Mouse (Mus musculus) heart, postnatal 36 days (tissue): ENCODE results near the gene Parp11. TPM values are rescaled to one million over a fixed set of nuclear protein-coding genes. Genes with fewer than 3 reads are reported as not detected.
A peak's percentile ranks its signal among the peaks of the same experiment; 100 is the strongest.
"Not testable (repeated sequence)": the region's sequence is repeated elsewhere in the genome, so short reads cannot be mapped to it uniquely, and the experiment has no call there.

Experiments used
- DNase-seq, 2 experiments: peaks; one replicate each; pipeline ENCODE4 v3.0.0; 2021 to 2022
- intact Hi-C: fragments of 180-260 bp; cut with DNase I; formaldehyde crosslinking; loops from one replicate; pipeline ENCODE4 v1.15.1; 2025
- total RNA-seq, 2 experiments: library from RNA; stranded (reverse); gene quantifications; 2 replicates each; pipeline ENCODE4 v1.2.3; 2021

The Parp11 gene
- total RNA-seq, 2 experiments from 2014 or later: 6.8 to 7.2 TPM

- intact Hi-C loops: no loop called here
- no peak for DNase-seq
Measured at GRCm38 (mm10) chr6:127493750-127494149, 47.1 kb downstream of the Parp11 start.

GRCm38 (mm10) chr6:127494357-127494756 lies 47.7 kb downstream of the Parp11 start:
- DNase-seq: no peak
- intact Hi-C loops: no loop called here

GRCm38 (mm10) chr6:127495251-127495650 lies 48.6 kb downstream of the Parp11 start:
- intact Hi-C loops: no loop called here
- no peak for DNase-seq

GRCm38 (mm10) chr6:127495876-127496275 lies 49.2 kb downstream of the Parp11 start:
- intact Hi-C loops: no loop called here

GRCm38 (mm10) chr6:127496841-127497656 lies 50.4 kb downstream of the Parp11 start:
- no peak for DNase-seq
- intact Hi-C loops: no loop called here

More at GRCm38 (mm10) chr6:127495876-127496275, 49.2 kb downstream of the Parp11 start:
- no peak for DNase-seq

- intact Hi-C loops: loop anchor here (5.0 kb wide), 1 partner anchor 447 kb away; no protein-coding TSS in a partner anchor
- no peak for DNase-seq
Measured at GRCm38 (mm10) chr6:127500119-127500518, 53.5 kb downstream of the Parp11 start.

GRCm38 (mm10) chr6:127500806-127501205 lies 54.2 kb downstream of the Parp11 start:
- DNase-seq: no peak
- intact Hi-C loops: loop anchor here (5.0 kb wide), 1 partner anchor 446 kb away; no protein-coding TSS in a partner anchor

GRCm38 (mm10) chr6:127502530-127502929 lies 55.9 kb downstream of the Parp11 start:
- intact Hi-C loops: loop anchor here (1.0 to 5.0 kb wide), 2 partner anchors 81 to 445 kb away; no protein-coding TSS in a partner anchor
- DNase-seq: peak; percentile 35 to 38

- DNase-seq, intact Hi-C loops: not testable (repeated sequence)
Measured at GRCm38 (mm10) chr6:127513776-127514175, 67.1 kb downstream of the Parp11 start.

- no peak for DNase-seq
- intact Hi-C loops: no loop called here
Measured at GRCm38 (mm10) chr6:127521176-127521575, 74.5 kb downstream of the Parp11 start.

GRCm38 (mm10) chr6:127522326-127522725 lies 75.7 kb downstream of the Parp11 start:
- DNase-seq: no peak
- intact Hi-C loops: no loop called here

GRCm38 (mm10) chr6:127524442-127524841 lies 77.8 kb downstream of the Parp11 start:
- intact Hi-C loops: no loop called here
- peak; percentile 41 to 55 for DNase-seq

GRCm38 (mm10) chr6:127528625-127529024 lies 82.0 kb downstream of the Parp11 start:
- intact Hi-C loops: no loop called here
- no peak for DNase-seq

- DNase-seq: peak; percentile 80 to 82
- intact Hi-C loops: no loop called here
Measured at GRCm38 (mm10) chr6:127529451-127529850, 82.8 kb downstream of the Parp11 start.

GRCm38 (mm10) chr6:127530206-127530605 lies 83.6 kb downstream of the Parp11 start:
- no peak for DNase-seq
- intact Hi-C loops: no loop called here

GRCm38 (mm10) chr6:127531412-127532205 lies 85.0 kb downstream of the Parp11 start:
- no peak for DNase-seq
- intact Hi-C loops: no loop called here

GRCm38 (mm10) chr6:127532304-127532703 lies 85.7 kb downstream of the Parp11 start:
- intact Hi-C loops: no loop called here
- no peak for DNase-seq

- intact Hi-C loops: no loop called here
- no peak for DNase-seq
Measured at GRCm38 (mm10) chr6:127533766-127534165, 87.1 kb downstream of the Parp11 start.

GRCm38 (mm10) chr6:127537035-127537434 lies 90.4 kb downstream of the Parp11 start:
- DNase-seq: no peak
- intact Hi-C loops: no loop called here

GRCm38 (mm10) chr6:127538118-127538517 lies 91.5 kb downstream of the Parp11 start:
- no peak for DNase-seq
- intact Hi-C loops: no loop called here

- intact Hi-C loops: no loop called here
- DNase-seq: no peak
Measured at GRCm38 (mm10) chr6:127539226-127539625, 92.6 kb downstream of the Parp11 start.
